Mouse (Mus musculus): ENCODE results near the gene Gm49387.

Gene Gm49387

GRCm38 (mm10) chr14:31525040-31525810, 115.5 kb downstream of the Gm49387 start:
- no peak for DNase-seq (ENCODE audit: low spot score)

GRCm38 (mm10) chr14:31521318-31521717, 119.4 kb downstream of the Gm49387 start:
- DNase-seq (ENCODE audit: low spot score) = no peak

DNA sequence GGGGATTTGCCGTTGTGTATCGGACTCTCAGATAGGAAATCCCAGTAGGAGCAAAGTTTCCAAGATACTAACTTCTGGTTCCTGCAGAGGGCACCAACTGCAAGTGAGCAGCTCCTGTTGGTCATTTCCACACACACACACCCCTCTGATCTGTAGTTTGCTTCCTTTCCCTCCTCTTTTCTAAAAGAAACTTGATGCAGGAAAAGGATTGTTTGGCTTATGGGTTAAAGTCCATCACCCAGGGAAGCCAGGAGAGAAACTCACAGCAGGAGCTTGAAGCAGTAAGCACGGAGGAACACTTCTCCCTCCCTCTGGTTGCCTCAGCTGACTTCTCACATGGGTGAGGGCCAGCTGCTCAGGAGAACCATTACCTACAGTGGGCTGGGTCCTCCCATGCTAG, 121.5 kb downstream of the Gm49387 start:
- peak; percentile 4 for DNase-seq (ENCODE audit: low spot score)

DNA sequence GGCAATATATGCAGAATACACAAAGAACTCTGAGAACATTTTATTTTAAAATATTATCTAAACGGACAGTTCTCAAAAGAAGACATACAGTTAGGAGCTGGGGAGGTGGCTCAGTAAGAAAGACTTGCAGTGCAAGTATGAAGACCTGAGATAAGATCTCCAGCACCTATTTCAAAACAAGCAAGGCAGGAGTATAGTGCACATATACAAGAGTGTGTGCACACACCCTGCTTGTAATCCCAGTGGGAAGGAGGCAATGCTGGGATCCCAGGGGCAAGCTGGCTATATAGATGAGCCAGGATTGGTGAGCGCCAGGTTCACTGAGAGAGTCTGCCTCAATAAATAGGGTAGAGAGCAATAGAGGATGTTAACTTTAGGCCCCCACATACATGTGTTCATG, 124.8 kb downstream of the Gm49387 start:
- no peak for DNase-seq (ENCODE audit: low spot score)

- no peak for DNase-seq (ENCODE audit: low spot score)
Observed at GRCm38 (mm10) chr14:31510322-31510721, 130.4 kb downstream of the Gm49387 start.

DNA sequence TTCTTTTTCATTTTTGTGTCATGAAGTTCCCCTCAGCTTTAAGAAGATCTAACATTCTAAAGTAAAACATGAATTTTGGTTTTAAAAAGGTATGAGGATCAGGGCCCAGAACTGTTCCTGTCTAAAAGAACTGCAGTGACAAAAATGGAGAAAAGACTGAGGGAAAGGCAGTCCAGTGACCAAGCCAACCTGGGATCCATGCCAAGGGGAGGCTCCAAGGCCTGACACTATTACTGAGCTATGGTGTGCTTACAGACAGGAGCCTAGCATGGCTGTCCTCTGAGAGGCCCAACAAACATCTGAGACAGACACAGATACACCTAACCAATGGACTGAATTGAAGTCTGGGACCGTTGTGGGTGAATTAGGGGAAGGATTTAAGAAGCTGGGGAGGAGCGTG, 130.8 kb downstream of the Gm49387 start:
- no peak for DNase-seq (ENCODE audit: low spot score)

- no peak for DNase-seq (ENCODE audit: low spot score)
Observed at GRCm38 (mm10) chr14:31506456-31506855, 134.2 kb downstream of the Gm49387 start.

DNA sequence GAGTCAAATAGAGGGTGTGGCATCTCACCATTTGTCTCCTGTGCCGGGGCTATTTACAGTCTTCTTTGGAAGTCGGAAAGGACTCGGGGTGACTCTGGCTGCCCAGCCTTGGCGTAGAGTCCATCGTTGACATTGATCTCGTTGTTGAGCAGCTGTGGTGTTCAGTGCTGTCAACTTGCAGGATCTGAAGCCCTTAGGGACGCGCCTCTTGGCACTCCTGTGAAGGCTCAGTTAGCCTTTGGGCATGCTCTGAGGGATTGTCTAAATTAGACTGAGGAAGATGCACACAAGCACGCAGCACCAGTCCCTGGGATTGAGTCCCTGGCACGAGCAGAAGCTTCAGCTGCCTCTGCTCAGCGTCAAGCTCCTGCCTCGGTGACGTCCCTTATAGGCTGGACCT, 137.3 kb downstream of the Gm49387 start:
- DNase-seq (ENCODE audit: low spot score) = no peak

Data from retina, embryonic 14.5 days (tissue).